Comparison of ENCODE assay signal across 33 mouse cellular contexts in genomic region chr17:14312440-14312839, GRCm38 (mm10). TPM values are rescaled to one million over a fixed set of nuclear protein-coding genes. Genes with fewer than 3 reads are reported as not detected.
DNase-seq lines count a peak whose midpoint lies in the region; ATAC-seq and TF ChIP-seq lines count a peak whose summit lies in the region.
"Had no signal": no experiment of that assay in that cellular context is flagged by ENCODE, and none has a peak within 500 bp of the region (broad histone marks: within the 10 kb centered on the region; RNA-seq: fewer than 3 reads in every experiment).

No protein-coding gene starts in this region.

- no peak for TF ChIP-seq CTCF in midbrain, postnatal 0 days (IDR thresholded peaks at IDR 0.05)

- no peak for ATAC-seq in hindbrain, embryonic 14.5 days (ENCODE audit: low FRiP score)
- ATAC-seq in midbrain, postnatal 0 days (ENCODE audit: low FRiP score) = no peak
- ATAC-seq in heart, embryonic 11.5 days (replicated peaks; ENCODE audit: insufficient number of reproducible peaks, low FRiP score, low TSS enrichment) = no peak
- ATAC-seq: forebrain, embryonic 13.5 days; inflammation-experienced regulatory T-cells, adult 6 months; Patski had no signal

- no peak for DNase-seq in hindbrain, embryonic 10.5 days (ENCODE audit: low spot score)
- DNase-seq in hindbrain, embryonic 14.5 days (ENCODE audit: low spot score) = no peak
- DNase-seq in midbrain, embryonic 10.5 days (ENCODE audit: low spot score) = no peak
- DNase-seq in midbrain, postnatal 0 days (ENCODE audit: low spot score) = no peak
- peak; percentile 50 for DNase-seq in 3134 (ENCODE audit: extremely low read depth, insufficient read length, low spot score)
- DNase-seq in NIH3T3 (ENCODE audit: low read depth) = peak; percentile 75
- no peak for DNase-seq in cerebellum, adult 9-10 months
- DNase-seq: adrenal gland, postnatal 14 days; cerebellum, adult 11-12 months; cerebellum, postnatal 10 days; gastrocnemius, postnatal 25 days; heart, adult 11 months; heart, postnatal 4 days; kidney, adult 11 months; kidney, postnatal 14 days; layer of hippocampus, postnatal 36 days; lung, postnatal 36 days; thymus, adult 18-20 months; thymus, postnatal 36 days had no signal

- no peak overlapping the region for H3K9ac ChIP-seq in hindbrain, embryonic 14.5 days
- H3K9ac ChIP-seq in midbrain, postnatal 0 days (replicated peaks; ENCODE audit: low read length, poor library complexity, severe bottlenecking) = no peak overlapping the region
- no peak overlapping the region for H3K9ac ChIP-seq in heart, embryonic 11.5 days (ENCODE audit: low read depth, low read length)
- H3K9ac ChIP-seq: embryonic facial prominence, embryonic 13.5 days; forebrain, embryonic 13.5 days; heart, embryonic 12.5 days; hindbrain, embryonic 15.5 days; limb, embryonic 13.5 days; midbrain, embryonic 12.5 days had no signal

- H3K9me3 ChIP-seq in hindbrain, embryonic 10.5 days = no peaks in the 10 kb centered on the region
- no peaks in the 10 kb centered on the region for H3K9me3 ChIP-seq in hindbrain, embryonic 14.5 days (ENCODE audit: control insufficient read depth, low read length)
- H3K9me3 ChIP-seq in midbrain, embryonic 10.5 days (replicated peaks) = no peaks in the 10 kb centered on the region
- H3K9me3 ChIP-seq in midbrain, postnatal 0 days (ENCODE audit: low read length) = no peaks in the 10 kb centered on the region
- H3K9me3 ChIP-seq in heart, embryonic 11.5 days (replicated peaks; ENCODE audit: control insufficient read depth, low read length) = no peaks in the 10 kb centered on the region
- H3K9me3 ChIP-seq: embryonic facial prominence, embryonic 13.5 days; forebrain, embryonic 13.5 days; heart, embryonic 12.5 days; hindbrain, embryonic 15.5 days; limb, embryonic 13.5 days; midbrain, embryonic 12.5 days had no signal

- 84% methylated on average over 6 of the region's 6 CpGs for WGBS in hindbrain, embryonic 10.5 days
- WGBS in hindbrain, embryonic 14.5 days = 85% methylated on average over 6 of the region's 6 CpGs
- 85% methylated on average over 6 of the region's 6 CpGs for WGBS in midbrain, embryonic 10.5 days
- WGBS in midbrain, postnatal 0 days = 83% methylated on average over 6 of the region's 6 CpGs
- WGBS in heart, embryonic 11.5 days (ENCODE audit: insufficient replicate concordance) = 73% methylated on average over 6 of the region's 6 CpGs

- no peak overlapping the region for H3K4me3 ChIP-seq in hindbrain, embryonic 10.5 days
- H3K4me3 ChIP-seq in hindbrain, embryonic 14.5 days (replicated peaks; ENCODE audit: low read length) = no peak overlapping the region
- H3K4me3 ChIP-seq in midbrain, embryonic 10.5 days = no peak overlapping the region
- H3K4me3 ChIP-seq in midbrain, postnatal 0 days (ENCODE audit: low read depth, low read length) = no peak overlapping the region
- no peak overlapping the region for H3K4me3 ChIP-seq in heart, embryonic 11.5 days (ENCODE audit: low read depth, low read length)
- H3K4me3 ChIP-seq: embryonic facial prominence, embryonic 13.5 days; erythroblast, embryonic 14.5 days; forebrain, embryonic 13.5 days; heart, embryonic 12.5 days; hindbrain, embryonic 15.5 days; limb, embryonic 13.5 days; midbrain, embryonic 12.5 days had no signal

- peaks cover 20% of the 10 kb centered on the region for H3K4me1 ChIP-seq in hindbrain, embryonic 10.5 days (replicated peaks)
- no peaks in the 10 kb centered on the region for H3K4me1 ChIP-seq in hindbrain, embryonic 14.5 days (replicated peaks; ENCODE audit: control insufficient read depth, insufficient read depth, low read length)
- peaks cover 14% of the 10 kb centered on the region for H3K4me1 ChIP-seq in midbrain, embryonic 10.5 days
- H3K4me1 ChIP-seq in midbrain, postnatal 0 days (ENCODE audit: insufficient read depth, low read length) = no peaks in the 10 kb centered on the region
- H3K4me1 ChIP-seq in heart, embryonic 11.5 days (ENCODE audit: control insufficient read depth, insufficient read depth, low read length) = no peaks in the 10 kb centered on the region
- H3K4me1 ChIP-seq: forebrain, embryonic 13.5 days; hindbrain, embryonic 15.5 days had no signal

- no peak overlapping the region for H3K4me2 ChIP-seq in hindbrain, embryonic 14.5 days (replicated peaks)
- H3K4me2 ChIP-seq in midbrain, postnatal 0 days (ENCODE audit: low read depth, low read length, poor library complexity, severe bottlenecking) = no peak overlapping the region
- H3K4me2 ChIP-seq in heart, embryonic 11.5 days = no peak overlapping the region
- H3K4me2 ChIP-seq: embryonic facial prominence, embryonic 13.5 days; forebrain, embryonic 13.5 days; heart, embryonic 12.5 days; hindbrain, embryonic 15.5 days; limb, embryonic 13.5 days; liver, embryonic 11.5 days; midbrain, embryonic 12.5 days had no signal

- no peaks in the 10 kb centered on the region for H3K36me3 ChIP-seq in hindbrain, embryonic 10.5 days
- no peaks in the 10 kb centered on the region for H3K36me3 ChIP-seq in hindbrain, embryonic 14.5 days (replicated peaks; ENCODE audit: control insufficient read depth, insufficient read depth)
- H3K36me3 ChIP-seq in midbrain, embryonic 10.5 days = no peaks in the 10 kb centered on the region
- no peaks in the 10 kb centered on the region for H3K36me3 ChIP-seq in midbrain, postnatal 0 days (ENCODE audit: insufficient read depth, low read length)
- H3K36me3 ChIP-seq in heart, embryonic 11.5 days (ENCODE audit: control insufficient read depth, insufficient read depth, low read length) = no peaks in the 10 kb centered on the region
- H3K36me3 ChIP-seq: embryonic facial prominence, embryonic 13.5 days; heart, embryonic 12.5 days; hindbrain, embryonic 15.5 days; limb, embryonic 13.5 days; midbrain, embryonic 12.5 days had no signal

- H3K27me3 ChIP-seq in hindbrain, embryonic 10.5 days (ENCODE audit: insufficient read depth, poor library complexity, severe bottlenecking) = no peaks in the 10 kb centered on the region
- no peaks in the 10 kb centered on the region for H3K27me3 ChIP-seq in hindbrain, embryonic 14.5 days (ENCODE audit: control insufficient read depth, insufficient read depth, low read length)
- H3K27me3 ChIP-seq in midbrain, embryonic 10.5 days (ENCODE audit: low read depth, poor library complexity, severe bottlenecking) = no peaks in the 10 kb centered on the region
- no peaks in the 10 kb centered on the region for H3K27me3 ChIP-seq in midbrain, postnatal 0 days (ENCODE audit: insufficient read depth, low read length)
- peaks cover 13% of the 10 kb centered on the region for H3K27me3 ChIP-seq in heart, embryonic 11.5 days (ENCODE audit: control insufficient read depth, insufficient read depth, low read length)
- H3K27me3 ChIP-seq: embryonic facial prominence, embryonic 13.5 days; forebrain, embryonic 13.5 days; hindbrain, embryonic 15.5 days; midbrain, embryonic 12.5 days had no signal

- 0 out of 2 replicates have a peak overlapping the region, but pooled peaks have one; percentile 12 for H3K27ac ChIP-seq in hindbrain, embryonic 10.5 days
- H3K27ac ChIP-seq in hindbrain, embryonic 14.5 days = no peak overlapping the region
- H3K27ac ChIP-seq in midbrain, embryonic 10.5 days (replicated peaks) = peak overlapping the region; percentile 67
- no peak overlapping the region for H3K27ac ChIP-seq in midbrain, postnatal 0 days (ENCODE audit: low read depth, low read length)
- no peak overlapping the region for H3K27ac ChIP-seq in heart, embryonic 11.5 days (ENCODE audit: low read depth, low read length)
- H3K27ac ChIP-seq: embryonic facial prominence, embryonic 13.5 days; forebrain, embryonic 13.5 days; hindbrain, embryonic 15.5 days; limb, embryonic 13.5 days; midbrain, embryonic 12.5 days; stomach, postnatal 0 days had no signal

RNA-seq across cellular contexts. Expression of gene Smoc2, which starts 33.1 kb away (rescaled TPM):
- 3.6 and 7.9 TPM in 2 replicates for polyA plus RNA-seq in hindbrain, embryonic 10.5 days (2016; fragmentation: Nextera tagmentation; extraction: Ambion mirVana)
- polyA plus RNA-seq in hindbrain, embryonic 14.5 days (2014; fragmentation: Nextera tagmentation; extraction: Ambion mirVana) = 3.5 and 5.3 TPM in 2 replicates
- 2.3 and 6.1 TPM in 2 replicates for polyA plus RNA-seq in midbrain, embryonic 10.5 days (2016; fragmentation: Nextera tagmentation; extraction: Ambion mirVana)
- total RNA-seq in midbrain, postnatal 0 days (2014; rRNA removed) = 4.5 and 5.3 TPM in 2 replicates
- polyA plus RNA-seq in midbrain, postnatal 0 days (2015; fragmentation: Nextera tagmentation; extraction: Ambion mirVana) = 5.2 TPM in 2 replicates
- 22.7 and 25.7 TPM in 2 replicates for polyA plus RNA-seq in heart, embryonic 11.5 days (2014; fragmentation: Nextera tagmentation; extraction: Ambion mirVana)
- total RNA-seq: common myeloid progenitor, adult 5-6 weeks; megakaryocyte, adult 5-6 weeks had no signal

Comparison
In these comparisons a context has a peak if more than half of its experiments do, and no peak if none do; other contexts are left out.
1. H3K27ac ChIP-seq: peak in hindbrain, embryonic 10.5 days (single experiment) and midbrain, embryonic 10.5 days (single experiment); none in hindbrain, embryonic 14.5 days (single experiment), midbrain, postnatal 0 days (single experiment) and heart, embryonic 11.5 days (single experiment).
2. DNase-seq: peak in 3134 (single experiment) and NIH3T3 (single experiment); none in hindbrain, embryonic 10.5 days (single experiment), hindbrain, embryonic 14.5 days (single experiment), midbrain, embryonic 10.5 days (single experiment), midbrain, postnatal 0 days (single experiment) and cerebellum, adult 9-10 months (single experiment).